Mouse (Mus musculus): ENCODE data around the gene Dcps.

DNA sequence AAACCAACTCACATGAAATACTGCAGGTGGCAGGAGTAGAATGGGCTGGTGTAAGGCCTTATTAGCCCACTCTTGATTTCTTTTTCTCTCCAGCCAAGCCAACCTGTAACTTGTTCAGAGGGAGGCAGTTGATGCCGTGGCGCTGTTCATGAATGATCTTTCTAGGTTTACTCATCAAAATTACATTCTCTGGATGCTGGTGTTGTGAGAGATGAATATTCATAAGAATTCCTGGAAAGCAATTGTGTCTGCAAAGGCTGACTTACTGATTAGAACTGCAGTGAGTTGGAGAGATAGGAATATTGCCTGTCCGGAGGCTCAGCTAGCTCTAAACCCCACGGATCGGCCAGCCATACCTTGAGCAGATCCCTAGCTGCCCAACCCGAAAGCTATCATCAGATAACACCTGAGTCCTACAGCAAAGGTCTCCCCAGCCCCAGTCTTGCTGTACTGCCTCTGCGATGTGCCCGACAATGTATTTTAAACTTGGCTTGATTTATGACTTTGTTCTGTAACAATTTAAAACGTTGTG, 24.7 kb upstream of the Dcps start:
- TF ChIP-seq CTCF (IDR thresholded peaks at IDR 0.05; ENCODE audit: low read depth, low read length): no peak
- TF ChIP-seq POLR2A (IDR thresholded peaks at IDR 0.05; ENCODE audit: extremely low read depth, insufficient read depth, low read length): no peak

Measured in liver, adult 2 months (tissue).